Mouse (Mus musculus): ENCODE measurements around the gene Ttc21b. TPM values are rescaled to one million over a fixed set of nuclear protein-coding genes. Genes with fewer than 3 reads are reported as not detected.

Gene Ttc21b
- polyA plus RNA-seq, 1 experiment from 2014 or later, result 6.7 TPM

DNA sequence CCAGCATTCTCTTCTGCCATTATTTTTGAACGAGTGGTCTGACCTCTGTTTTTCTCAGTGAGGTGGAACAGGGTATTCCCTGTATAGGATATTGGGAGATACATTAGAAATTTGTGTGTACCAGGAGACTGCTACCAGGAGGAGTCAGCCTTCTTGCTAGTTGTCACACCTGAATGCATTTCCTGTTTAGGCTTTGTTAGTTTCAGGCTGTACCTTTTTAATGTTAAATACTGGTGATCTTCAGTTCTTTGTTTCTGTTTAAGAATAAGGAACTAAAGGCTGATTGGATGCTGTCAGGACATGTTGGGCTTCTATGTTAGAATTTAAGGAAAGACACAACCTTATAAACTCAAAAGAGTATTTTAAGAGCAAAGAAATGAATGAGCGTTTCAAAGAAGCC is 105.0 kb downstream of the Ttc21b start:
- no peak overlapping the region for H3K4me3 ChIP-seq (ENCODE audit: low read depth, low read length)
- H3K9me3 ChIP-seq (ENCODE audit: control insufficient read depth, low read length), result no peaks in the 10 kb centered on the region
- no peak overlapping the region for H3K9ac ChIP-seq (ENCODE audit: low read depth, low read length)
- no peak overlapping the region for H3K27ac ChIP-seq (ENCODE audit: low read depth, low read length)
- no peak for DNase-seq (ENCODE audit: low spot score)
- H3K27me3 ChIP-seq (replicated peaks; ENCODE audit: control insufficient read depth, insufficient read depth, low read length), result no peaks in the 10 kb centered on the region
- ATAC-seq (replicated peaks; ENCODE audit: low FRiP score), result no peak
- no peaks in the 10 kb centered on the region for H3K36me3 ChIP-seq (ENCODE audit: control insufficient read depth, insufficient read depth, low read length)
- H3K4me1 ChIP-seq (replicated peaks; ENCODE audit: control insufficient read depth, insufficient read depth, low read length), result no peaks in the 10 kb centered on the region
- no peak overlapping the region for H3K4me2 ChIP-seq
- 75% methylated on average over 2 of the region's 2 CpGs for WGBS

DNA sequence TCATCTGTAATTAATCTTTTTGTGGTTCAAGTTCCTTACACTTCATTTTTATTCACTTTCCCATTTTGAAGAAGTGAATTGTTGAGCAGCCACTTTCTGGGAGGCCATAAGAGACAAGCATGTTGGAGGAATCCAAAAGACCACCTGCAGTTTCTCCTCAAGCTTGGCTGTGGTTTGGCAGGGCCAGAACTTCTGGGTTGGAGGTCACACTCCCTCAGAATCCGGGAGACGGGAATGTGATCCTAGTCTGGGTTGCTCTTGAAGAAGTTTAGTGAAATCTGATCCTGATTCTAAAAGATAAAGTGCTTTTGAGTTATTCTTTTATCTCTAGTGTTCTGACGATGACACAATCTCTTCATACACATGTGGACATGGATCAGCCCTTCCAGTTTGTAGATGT is 105.9 kb downstream of the Ttc21b start:
- no peaks in the 10 kb centered on the region for H3K36me3 ChIP-seq (ENCODE audit: control insufficient read depth, insufficient read depth, low read length)
- no peak overlapping the region for H3K27ac ChIP-seq (ENCODE audit: low read depth, low read length)
- no peaks in the 10 kb centered on the region for H3K9me3 ChIP-seq (ENCODE audit: control insufficient read depth, low read length)
- H3K4me1 ChIP-seq (replicated peaks; ENCODE audit: control insufficient read depth, insufficient read depth, low read length), result no peaks in the 10 kb centered on the region
- no peak overlapping the region for H3K4me3 ChIP-seq (ENCODE audit: low read depth, low read length)
- WGBS, result 52% methylated on average over 3 of the region's 3 CpGs
- ATAC-seq (replicated peaks; ENCODE audit: low FRiP score) (no peak), DNase-seq (ENCODE audit: low spot score) (no peak)
- H3K9ac ChIP-seq (ENCODE audit: low read depth, low read length), result no peak overlapping the region
- H3K27me3 ChIP-seq (replicated peaks; ENCODE audit: control insufficient read depth, insufficient read depth, low read length), result no peaks in the 10 kb centered on the region
- H3K4me2 ChIP-seq, result no peak overlapping the region

DNA sequence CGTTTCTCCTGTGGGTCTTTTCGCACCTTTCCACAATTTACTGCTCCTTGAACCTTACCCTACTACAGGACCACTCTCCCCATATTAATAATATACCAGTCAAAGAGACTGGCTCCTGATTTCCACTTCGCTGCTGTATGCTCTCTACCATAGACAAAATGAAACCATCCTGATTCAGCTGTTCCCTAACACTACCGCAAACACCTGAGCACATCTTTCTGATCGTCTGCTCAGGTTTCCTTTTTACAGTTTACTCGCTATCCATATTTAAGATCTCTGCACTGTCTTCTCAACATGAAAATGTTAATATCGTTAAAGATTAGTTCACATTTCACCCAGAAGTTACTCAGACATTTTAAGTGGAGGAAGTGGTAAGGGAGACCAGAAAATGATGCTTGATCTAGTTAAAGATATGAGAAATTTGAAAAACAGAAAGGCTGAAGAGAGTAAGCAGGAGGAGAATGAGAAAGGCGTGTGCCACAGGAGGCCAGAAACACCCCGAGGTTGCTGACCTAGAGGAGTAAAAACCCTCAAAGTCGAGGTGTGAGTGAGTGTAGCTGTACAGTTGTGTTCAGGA is 107.7 kb downstream of the Ttc21b start:
- 69% methylated on average over 10 of the region's 10 CpGs for WGBS
- Histone ChIP-seq H3K9ac (ENCODE audit: low read depth, low read length) (no peak overlapping the region), H3K36me3 (ENCODE audit: control insufficient read depth, insufficient read depth, low read length) (no peaks in the 10 kb centered on the region), H3K4me1 (replicated peaks; ENCODE audit: control insufficient read depth, insufficient read depth, low read length) (no peaks in the 10 kb centered on the region), H3K4me2 (no peak overlapping the region), H3K27me3 (replicated peaks; ENCODE audit: control insufficient read depth, insufficient read depth, low read length) (no peaks in the 10 kb centered on the region), H3K27ac (ENCODE audit: low read depth, low read length) (no peak overlapping the region), H3K4me3 (ENCODE audit: low read depth, low read length) (no peak overlapping the region), H3K9me3 (ENCODE audit: control insufficient read depth, low read length) (no peaks in the 10 kb centered on the region)
- ATAC-seq (replicated peaks; ENCODE audit: low FRiP score) (no peak), DNase-seq (ENCODE audit: low spot score) (no peak)

DNA sequence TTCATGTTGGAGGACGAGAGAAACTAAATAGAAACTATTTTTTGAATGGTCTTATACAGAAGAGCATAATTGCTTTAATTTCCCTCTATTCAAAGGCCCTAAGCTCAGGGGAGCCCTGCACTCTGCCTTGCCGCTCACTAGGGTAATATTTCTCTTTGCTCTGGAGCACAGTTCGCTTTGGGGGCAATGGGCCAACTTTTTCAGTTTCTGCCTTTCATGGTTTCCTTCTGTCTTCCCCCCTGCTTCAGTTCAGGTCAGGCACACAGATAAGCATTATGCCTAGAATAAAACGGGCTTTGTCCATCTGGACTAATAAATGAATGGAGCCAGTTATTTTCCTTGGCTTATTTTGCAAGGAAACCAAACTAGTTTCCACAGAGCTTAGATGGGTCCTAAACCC is 109.9 kb downstream of the Ttc21b start:
- no peaks in the 10 kb centered on the region for H3K27me3 ChIP-seq (replicated peaks; ENCODE audit: control insufficient read depth, insufficient read depth, low read length)
- no peaks in the 10 kb centered on the region for H3K36me3 ChIP-seq (ENCODE audit: control insufficient read depth, insufficient read depth, low read length)
- ATAC-seq (replicated peaks; ENCODE audit: low FRiP score) (no peak), DNase-seq (ENCODE audit: low spot score) (no peak)
- H3K9me3 ChIP-seq (ENCODE audit: control insufficient read depth, low read length), result no peaks in the 10 kb centered on the region
- H3K27ac ChIP-seq (ENCODE audit: low read depth, low read length), result no peak overlapping the region
- H3K4me2 ChIP-seq, result no peak overlapping the region
- WGBS, result 59% methylated on average over 4 of the region's 4 CpGs
- no peak overlapping the region for H3K9ac ChIP-seq (ENCODE audit: low read depth, low read length)
- no peak overlapping the region for H3K4me3 ChIP-seq (ENCODE audit: low read depth, low read length)
- no peaks in the 10 kb centered on the region for H3K4me1 ChIP-seq (replicated peaks; ENCODE audit: control insufficient read depth, insufficient read depth, low read length)

DNA sequence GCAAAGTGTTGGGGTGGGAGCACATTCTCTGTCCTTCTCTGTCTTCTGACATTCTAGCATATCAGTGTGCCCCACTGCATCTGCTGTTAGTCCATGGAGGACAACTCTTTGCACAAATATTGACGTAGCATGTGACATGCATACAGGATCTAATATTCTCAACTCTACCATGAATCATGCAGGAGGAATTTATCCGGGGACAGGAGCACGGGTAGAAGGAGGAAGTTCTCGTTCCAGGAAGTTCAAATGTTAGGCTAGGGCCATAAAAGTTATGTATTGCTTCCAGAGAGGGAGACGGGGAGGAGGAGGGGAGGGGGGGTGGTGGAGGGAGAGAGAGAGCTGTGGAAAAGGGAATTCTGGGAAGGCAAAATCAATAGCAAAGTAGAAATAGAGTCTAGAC is 111.6 kb downstream of the Ttc21b start:
- Histone ChIP-seq H3K9ac (ENCODE audit: low read depth, low read length) (no peak overlapping the region), H3K4me3 (ENCODE audit: low read depth, low read length) (no peak overlapping the region), H3K4me1 (replicated peaks; ENCODE audit: control insufficient read depth, insufficient read depth, low read length) (no peaks in the 10 kb centered on the region), H3K27ac (ENCODE audit: low read depth, low read length) (no peak overlapping the region), H3K36me3 (ENCODE audit: control insufficient read depth, insufficient read depth, low read length) (no peaks in the 10 kb centered on the region), H3K4me2 (no peak overlapping the region), H3K9me3 (ENCODE audit: control insufficient read depth, low read length) (no peaks in the 10 kb centered on the region), H3K27me3 (replicated peaks; ENCODE audit: control insufficient read depth, insufficient read depth, low read length) (no peaks in the 10 kb centered on the region)
- 32% methylated on average over 5 of the region's 5 CpGs for WGBS
- DNase-seq (ENCODE audit: low spot score) (no peak), ATAC-seq (replicated peaks; ENCODE audit: low FRiP score) (no peak)

DNA sequence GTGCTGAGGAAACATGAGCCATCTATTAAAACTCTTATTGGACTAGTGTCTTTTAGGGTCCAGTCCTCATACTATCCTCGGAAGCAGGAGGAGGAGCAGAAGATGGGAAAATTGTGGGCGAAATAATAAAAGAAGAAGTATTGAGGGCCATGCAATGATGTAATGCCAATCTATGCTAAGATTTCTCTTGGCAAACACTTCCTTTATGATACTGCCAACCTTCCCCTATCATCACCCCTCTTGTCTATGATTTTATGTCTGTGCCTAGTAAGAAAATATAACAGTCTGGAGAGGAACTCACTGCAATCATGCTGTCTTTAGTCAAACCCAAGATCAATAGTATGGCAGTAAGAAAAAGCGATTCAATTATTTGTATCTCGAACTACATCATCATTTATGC is 113.1 kb downstream of the Ttc21b start:
- no peaks in the 10 kb centered on the region for H3K9me3 ChIP-seq (ENCODE audit: control insufficient read depth, low read length)
- H3K27me3 ChIP-seq (replicated peaks; ENCODE audit: control insufficient read depth, insufficient read depth, low read length), result no peaks in the 10 kb centered on the region
- DNase-seq (ENCODE audit: low spot score) (no peak), ATAC-seq (replicated peaks; ENCODE audit: low FRiP score) (no peak)
- no peak overlapping the region for H3K27ac ChIP-seq (ENCODE audit: low read depth, low read length)
- 81% methylated on average over 4 of the region's 4 CpGs for WGBS
- no peaks in the 10 kb centered on the region for H3K4me1 ChIP-seq (replicated peaks; ENCODE audit: control insufficient read depth, insufficient read depth, low read length)
- H3K36me3 ChIP-seq (ENCODE audit: control insufficient read depth, insufficient read depth, low read length), result no peaks in the 10 kb centered on the region
- no peak overlapping the region for H3K9ac ChIP-seq (ENCODE audit: low read depth, low read length)
- H3K4me2 ChIP-seq, result no peak overlapping the region
- H3K4me3 ChIP-seq (ENCODE audit: low read depth, low read length), result no peak overlapping the region

DNA sequence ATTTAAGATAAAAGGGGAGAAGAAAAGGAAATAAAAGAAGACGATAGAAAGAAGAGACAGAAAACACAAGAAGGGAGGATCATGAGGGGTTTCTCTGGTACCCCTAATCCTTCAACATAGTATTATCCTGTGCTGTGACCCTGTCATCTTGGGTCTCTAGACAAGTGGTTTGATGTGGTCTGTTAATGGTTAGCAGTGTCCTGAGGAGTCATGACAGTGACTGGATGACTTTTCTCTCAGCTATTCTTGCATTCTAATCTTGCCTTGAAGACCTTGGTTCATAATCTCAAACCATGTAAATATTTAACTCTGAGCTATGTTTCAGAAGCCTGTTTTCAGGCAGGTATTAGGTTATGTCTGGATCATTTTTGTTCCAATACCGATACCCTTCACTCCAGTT is 113.7 kb downstream of the Ttc21b start:
- no peak overlapping the region for H3K27ac ChIP-seq (ENCODE audit: low read depth, low read length)
- H3K4me3 ChIP-seq (ENCODE audit: low read depth, low read length), result no peak overlapping the region
- no peak for ATAC-seq (replicated peaks; ENCODE audit: low FRiP score)
- H3K4me1 ChIP-seq (replicated peaks; ENCODE audit: control insufficient read depth, insufficient read depth, low read length), result no peaks in the 10 kb centered on the region
- no peaks in the 10 kb centered on the region for H3K27me3 ChIP-seq (replicated peaks; ENCODE audit: control insufficient read depth, insufficient read depth, low read length)
- H3K9ac ChIP-seq (ENCODE audit: low read depth, low read length), result no peak overlapping the region
- H3K36me3 ChIP-seq (ENCODE audit: control insufficient read depth, insufficient read depth, low read length), result no peaks in the 10 kb centered on the region
- H3K4me2 ChIP-seq, result no peak overlapping the region
- WGBS, result 79% methylated on average over 2 of the region's 2 CpGs
- no peaks in the 10 kb centered on the region for H3K9me3 ChIP-seq (ENCODE audit: control insufficient read depth, low read length)
- DNase-seq (ENCODE audit: low spot score), result no peak

DNA sequence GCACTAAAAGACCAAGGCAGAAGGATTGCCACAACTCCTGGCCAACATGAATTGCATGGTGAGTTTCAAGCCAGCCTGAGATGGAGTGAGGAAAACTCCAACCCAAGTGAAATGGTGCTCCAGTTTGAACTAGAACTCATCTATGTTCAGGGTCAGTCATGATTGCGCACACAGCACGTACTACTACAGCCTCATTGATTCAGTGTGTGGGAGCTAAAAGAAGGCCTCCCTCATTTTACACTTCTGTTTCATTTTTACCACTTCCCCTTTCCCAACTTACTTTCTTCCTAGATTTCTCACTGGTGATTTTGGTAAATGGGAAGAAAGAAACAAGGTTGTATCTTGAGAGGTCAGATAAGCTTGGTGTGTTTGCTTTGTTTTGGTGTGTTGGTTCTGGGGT is 114.1 kb downstream of the Ttc21b start:
- Histone ChIP-seq H3K4me3 (ENCODE audit: low read depth, low read length) (no peak overlapping the region), H3K27me3 (replicated peaks; ENCODE audit: control insufficient read depth, insufficient read depth, low read length) (no peaks in the 10 kb centered on the region), H3K4me2 (no peak overlapping the region), H3K27ac (ENCODE audit: low read depth, low read length) (no peak overlapping the region), H3K4me1 (replicated peaks; ENCODE audit: control insufficient read depth, insufficient read depth, low read length) (no peaks in the 10 kb centered on the region), H3K9ac (ENCODE audit: low read depth, low read length) (no peak overlapping the region), H3K36me3 (ENCODE audit: control insufficient read depth, insufficient read depth, low read length) (no peaks in the 10 kb centered on the region), H3K9me3 (ENCODE audit: control insufficient read depth, low read length) (no peaks in the 10 kb centered on the region)
- ATAC-seq (replicated peaks; ENCODE audit: low FRiP score), result no peak
- DNase-seq (ENCODE audit: low spot score), result no peak
- WGBS, result 78% methylated on average over 2 of the region's 2 CpGs

DNA sequence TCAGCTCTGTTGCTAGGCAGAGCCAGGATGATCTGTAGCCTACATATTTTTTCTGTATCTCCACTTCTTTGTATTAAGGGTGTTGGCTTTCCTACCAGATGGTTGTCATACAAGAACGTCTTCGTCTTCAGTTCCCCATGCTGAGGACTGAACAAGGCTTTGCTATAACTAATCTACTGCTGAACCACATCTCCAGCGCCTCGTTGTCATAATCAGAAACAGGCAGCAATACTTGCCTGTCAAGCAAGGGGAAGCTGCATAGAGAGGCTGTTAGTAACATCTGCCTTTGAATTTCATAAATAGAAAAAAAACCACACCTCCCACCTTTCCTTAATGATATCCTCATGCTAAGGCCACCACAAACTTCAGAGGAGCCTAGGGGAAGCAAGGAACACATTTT is 116.2 kb downstream of the Ttc21b start:
- 68% methylated on average over 4 of the region's 4 CpGs for WGBS
- Histone ChIP-seq H3K9me3 (ENCODE audit: control insufficient read depth, low read length) (no peaks in the 10 kb centered on the region), H3K27ac (ENCODE audit: low read depth, low read length) (no peak overlapping the region), H3K27me3 (replicated peaks; ENCODE audit: control insufficient read depth, insufficient read depth, low read length) (no peaks in the 10 kb centered on the region), H3K4me1 (replicated peaks; ENCODE audit: control insufficient read depth, insufficient read depth, low read length) (no peaks in the 10 kb centered on the region), H3K9ac (ENCODE audit: low read depth, low read length) (no peak overlapping the region), H3K36me3 (ENCODE audit: control insufficient read depth, insufficient read depth, low read length) (no peaks in the 10 kb centered on the region), H3K4me2 (no peak overlapping the region), H3K4me3 (ENCODE audit: low read depth, low read length) (no peak overlapping the region)
- no peak for ATAC-seq (replicated peaks; ENCODE audit: low FRiP score)
- no peak for DNase-seq (ENCODE audit: low spot score)

Measured in liver, embryonic 11.5 days (tissue).